Mouse (Mus musculus): ENCODE measurements at regions not wholly inside any gene's neighbourhood (a gene's known extent, or its start where the extent isn't known, plus 50 kb on each side); places are given as distances from the start of the nearest gene placed in this dataset.

- Histone ChIP-seq H3K36me3 (ENCODE audit: insufficient read depth, low read length) (no peaks in the 10 kb centered on the region), H3K4me3 (replicated peaks; ENCODE audit: low read length) (no peak overlapping the region), H3K27me3 (ENCODE audit: insufficient read depth, low read length) (no peaks in the 10 kb centered on the region), H3K9me3 (ENCODE audit: low read length) (no peaks in the 10 kb centered on the region), H3K4me1 (replicated peaks; ENCODE audit: low read depth, low read length) (peaks cover 65% of the 10 kb centered on the region)
- TF ChIP-seq NANOG (IDR thresholded peaks at IDR 0.05; ENCODE audit: borderline replicate concordance, low read length) (peak; percentile 59), POU5F1 (IDR thresholded peaks at IDR 0.05; ENCODE audit: borderline replicate concordance, low read length) (no peak; the same call in 1 of the 2 replicates)
These were observed 191.9 kb downstream of the Tgfb2 start for GRCm38 (mm10) chr1:186513861-186514260.

DNA sequence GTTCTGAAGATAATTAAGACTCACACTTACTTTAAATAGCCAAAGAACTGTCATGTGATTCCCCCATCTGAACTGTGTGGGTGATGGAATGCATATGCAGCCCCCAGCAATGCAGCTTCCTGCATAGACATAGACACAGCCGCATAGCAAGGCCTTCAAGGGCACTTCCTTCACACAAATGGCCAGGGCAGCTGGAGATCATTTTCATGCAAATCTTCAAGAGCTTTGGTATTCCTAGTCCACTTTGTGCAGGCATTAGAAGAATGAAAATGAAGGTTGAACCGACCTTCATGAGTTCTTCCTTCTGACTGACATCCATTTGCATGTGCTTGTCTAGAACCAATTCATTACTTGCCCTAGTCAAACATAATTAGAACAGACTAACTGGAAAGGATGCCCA, 195.3 kb downstream of the Tgfb2 start:
- H3K36me3 ChIP-seq (ENCODE audit: insufficient read depth, low read length) = no peaks in the 10 kb centered on the region
- H3K9me3 ChIP-seq (ENCODE audit: low read length) = no peaks in the 10 kb centered on the region
- no peaks in the 10 kb centered on the region for H3K27me3 ChIP-seq (ENCODE audit: insufficient read depth, low read length)
- TF ChIP-seq POU5F1 (IDR thresholded peaks at IDR 0.05; ENCODE audit: borderline replicate concordance, low read length) (peak; percentile 88), NANOG (IDR thresholded peaks at IDR 0.05; ENCODE audit: borderline replicate concordance, low read length) (peak; percentile 94), CTCF (conservative IDR thresholded peaks at IDR 0.05; ENCODE audit: low read length) (no peak)
- H3K4me1 ChIP-seq (replicated peaks; ENCODE audit: low read depth, low read length) = peaks cover 66% of the 10 kb centered on the region
- no peak overlapping the region for H3K4me3 ChIP-seq (replicated peaks; ENCODE audit: low read length)

GRCm38 (mm10) chr1:186508358-186508757, 197.4 kb downstream of the Tgfb2 start:
- Histone ChIP-seq H3K27me3 (ENCODE audit: insufficient read depth, low read length) (no peaks in the 10 kb centered on the region), H3K9me3 (ENCODE audit: low read length) (no peaks in the 10 kb centered on the region), H3K36me3 (ENCODE audit: insufficient read depth, low read length) (no peaks in the 10 kb centered on the region), H3K4me1 (replicated peaks; ENCODE audit: low read depth, low read length) (peaks cover 44% of the 10 kb centered on the region), H3K4me3 (replicated peaks; ENCODE audit: low read length) (no peak overlapping the region)
- no peak for TF ChIP-seq NANOG (IDR thresholded peaks at IDR 0.05; ENCODE audit: borderline replicate concordance, low read length)
- no peak for TF ChIP-seq POU5F1 (IDR thresholded peaks at IDR 0.05; ENCODE audit: borderline replicate concordance, low read length)

- TF ChIP-seq POU5F1 (IDR thresholded peaks at IDR 0.05; ENCODE audit: borderline replicate concordance, low read length) = no peak
- TF ChIP-seq CTCF (conservative IDR thresholded peaks at IDR 0.05; ENCODE audit: low read length) = no peak
- TF ChIP-seq NANOG (IDR thresholded peaks at IDR 0.05; ENCODE audit: borderline replicate concordance, low read length) = no peak
- Histone ChIP-seq H3K4me3 (replicated peaks; ENCODE audit: low read length) (no peak overlapping the region), H3K4me1 (replicated peaks; ENCODE audit: low read depth, low read length) (peaks cover 40% of the 10 kb centered on the region), H3K9me3 (ENCODE audit: low read length) (no peaks in the 10 kb centered on the region), H3K36me3 (ENCODE audit: insufficient read depth, low read length) (no peaks in the 10 kb centered on the region), H3K27me3 (ENCODE audit: insufficient read depth, low read length) (no peaks in the 10 kb centered on the region)
These were observed 197.8 kb downstream of the Tgfb2 start for GRCm38 (mm10) chr1:186507956-186508355.

DNA sequence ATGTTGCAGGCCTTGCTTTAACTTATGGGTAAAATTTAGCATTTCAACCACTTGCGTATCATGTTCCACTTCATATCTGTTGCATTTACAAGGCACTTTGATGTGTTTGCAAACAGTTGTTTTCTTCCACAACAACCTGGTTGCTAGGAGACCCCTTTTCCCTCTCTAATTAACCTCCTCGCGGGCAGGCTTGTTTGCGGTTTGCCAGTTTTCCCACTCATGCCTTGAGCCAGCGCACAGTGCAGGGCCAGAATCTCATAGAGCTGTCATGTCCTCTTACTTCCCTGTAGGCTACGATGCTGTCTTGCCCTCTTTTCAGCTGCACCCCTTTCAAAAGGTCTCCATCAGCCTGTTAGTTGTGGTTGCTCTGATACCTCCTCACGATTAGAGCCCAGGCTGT, 199.3 kb downstream of the Tgfb2 start:
- Histone ChIP-seq H3K27me3 (ENCODE audit: insufficient read depth, low read length) (no peaks in the 10 kb centered on the region), H3K9me3 (ENCODE audit: low read length) (no peaks in the 10 kb centered on the region), H3K36me3 (ENCODE audit: insufficient read depth, low read length) (no peaks in the 10 kb centered on the region), H3K4me3 (replicated peaks; ENCODE audit: low read length) (no peak overlapping the region), H3K4me1 (replicated peaks; ENCODE audit: low read depth, low read length) (peaks cover 29% of the 10 kb centered on the region)
- TF ChIP-seq CTCF (conservative IDR thresholded peaks at IDR 0.05; ENCODE audit: low read length) (no peak), NANOG (IDR thresholded peaks at IDR 0.05; ENCODE audit: borderline replicate concordance, low read length) (no peak), POU5F1 (IDR thresholded peaks at IDR 0.05; ENCODE audit: borderline replicate concordance, low read length) (no peak)

- Histone ChIP-seq H3K4me3 (replicated peaks; ENCODE audit: low read length) (no peak overlapping the region), H3K4me1 (replicated peaks; ENCODE audit: low read depth, low read length) (peaks cover 23% of the 10 kb centered on the region), H3K36me3 (ENCODE audit: insufficient read depth, low read length) (no peaks in the 10 kb centered on the region), H3K27me3 (ENCODE audit: insufficient read depth, low read length) (no peaks in the 10 kb centered on the region), H3K9me3 (ENCODE audit: low read length) (no peaks in the 10 kb centered on the region)
- TF ChIP-seq CTCF (conservative IDR thresholded peaks at IDR 0.05; ENCODE audit: low read length) = no peak
- no peak for TF ChIP-seq NANOG (IDR thresholded peaks at IDR 0.05; ENCODE audit: borderline replicate concordance, low read length)
- no peak for TF ChIP-seq POU5F1 (IDR thresholded peaks at IDR 0.05; ENCODE audit: borderline replicate concordance, low read length)
These were observed 199.9 kb downstream of the Tgfb2 start for GRCm38 (mm10) chr1:186505912-186506311.

DNA sequence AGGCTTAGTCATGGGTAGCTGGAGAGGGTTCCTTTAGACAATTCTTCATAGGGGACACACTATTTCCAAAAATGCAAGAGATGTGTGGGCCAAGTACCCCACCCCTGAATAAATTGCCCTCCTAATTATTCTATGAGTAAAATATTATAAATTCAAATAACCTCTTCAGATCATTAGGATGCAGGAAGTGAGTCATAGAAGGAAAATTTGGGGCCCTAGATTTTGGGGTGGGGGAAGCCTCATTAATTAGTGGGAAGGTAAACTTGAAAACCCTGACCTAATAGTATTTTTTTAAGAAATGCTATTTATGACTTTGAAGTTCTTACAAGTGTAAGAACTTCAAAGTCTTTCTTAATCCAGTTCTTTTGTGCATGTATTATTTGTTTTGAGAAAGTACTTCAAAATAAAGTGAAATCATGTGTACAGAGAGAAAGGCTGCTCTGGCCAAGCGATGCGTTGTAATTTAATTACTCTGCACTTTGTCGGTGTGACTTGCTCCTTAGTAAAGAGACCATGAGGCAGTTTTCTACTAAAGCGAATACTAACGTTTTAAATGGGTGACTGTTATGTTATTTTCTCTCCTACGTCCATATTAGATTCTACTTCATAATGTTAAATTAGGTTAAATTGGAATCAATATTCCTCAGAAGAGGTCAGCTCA, 200.6 kb downstream of the Tgfb2 start:
- no peaks in the 10 kb centered on the region for H3K9me3 ChIP-seq (ENCODE audit: low read length)
- TF ChIP-seq CTCF (conservative IDR thresholded peaks at IDR 0.05; ENCODE audit: low read length) = no peak
- TF ChIP-seq NANOG (IDR thresholded peaks at IDR 0.05; ENCODE audit: borderline replicate concordance, low read length) = no peak
- no peak for TF ChIP-seq POU5F1 (IDR thresholded peaks at IDR 0.05; ENCODE audit: borderline replicate concordance, low read length)
- H3K4me3 ChIP-seq (replicated peaks; ENCODE audit: low read length) = no peak overlapping the region
- no peaks in the 10 kb centered on the region for H3K27me3 ChIP-seq (ENCODE audit: insufficient read depth, low read length)
- H3K36me3 ChIP-seq (ENCODE audit: insufficient read depth, low read length) = no peaks in the 10 kb centered on the region
- H3K4me1 ChIP-seq (replicated peaks; ENCODE audit: low read depth, low read length) = peaks cover 16% of the 10 kb centered on the region

- Histone ChIP-seq H3K4me3 (replicated peaks; ENCODE audit: low read length) (no peak overlapping the region), H3K9me3 (ENCODE audit: low read length) (no peaks in the 10 kb centered on the region), H3K36me3 (ENCODE audit: insufficient read depth, low read length) (no peaks in the 10 kb centered on the region), H3K4me1 (replicated peaks; ENCODE audit: low read depth, low read length) (no peaks in the 10 kb centered on the region), H3K27me3 (ENCODE audit: insufficient read depth, low read length) (no peaks in the 10 kb centered on the region)
- TF ChIP-seq NANOG (IDR thresholded peaks at IDR 0.05; ENCODE audit: borderline replicate concordance, low read length) (no peak), POU5F1 (IDR thresholded peaks at IDR 0.05; ENCODE audit: borderline replicate concordance, low read length) (no peak), CTCF (conservative IDR thresholded peaks at IDR 0.05; ENCODE audit: low read length) (no peak)
These were observed 204.1 kb downstream of the Tgfb2 start for GRCm38 (mm10) chr1:186501726-186502125.

DNA sequence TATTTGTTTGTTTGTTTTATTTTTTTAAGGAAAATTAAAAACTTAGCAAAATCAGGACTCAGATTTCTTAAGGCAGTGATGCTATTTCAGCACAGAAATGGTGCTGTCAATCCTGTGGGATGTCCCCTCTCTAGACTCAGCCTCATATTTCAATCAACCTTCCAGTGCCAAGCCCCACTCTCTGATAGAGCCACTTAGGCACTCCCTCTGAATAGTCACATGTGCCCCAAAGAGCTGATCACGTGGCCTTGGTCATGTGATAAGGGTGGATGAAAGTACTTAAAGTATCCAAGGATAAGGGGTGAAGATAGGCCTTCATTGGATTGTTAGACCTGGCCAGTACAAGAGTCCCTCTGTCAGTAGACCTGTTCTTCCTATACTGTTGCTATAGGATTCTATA, 207.9 kb downstream of the Tgfb2 start:
- H3K36me3 ChIP-seq (ENCODE audit: insufficient read depth, low read length) = no peaks in the 10 kb centered on the region
- H3K4me3 ChIP-seq (replicated peaks; ENCODE audit: low read length) = no peak overlapping the region
- no peaks in the 10 kb centered on the region for H3K9me3 ChIP-seq (ENCODE audit: low read length)
- no peaks in the 10 kb centered on the region for H3K4me1 ChIP-seq (replicated peaks; ENCODE audit: low read depth, low read length)
- no peak for TF ChIP-seq CTCF (conservative IDR thresholded peaks at IDR 0.05; ENCODE audit: low read length)
- no peak for TF ChIP-seq NANOG (IDR thresholded peaks at IDR 0.05; ENCODE audit: borderline replicate concordance, low read length)
- TF ChIP-seq POU5F1 (IDR thresholded peaks at IDR 0.05; ENCODE audit: borderline replicate concordance, low read length) = no peak
- no peaks in the 10 kb centered on the region for H3K27me3 ChIP-seq (ENCODE audit: insufficient read depth, low read length)
